ENCODE assay signal across 13 mouse cellular contexts in the genomic region with DNA sequence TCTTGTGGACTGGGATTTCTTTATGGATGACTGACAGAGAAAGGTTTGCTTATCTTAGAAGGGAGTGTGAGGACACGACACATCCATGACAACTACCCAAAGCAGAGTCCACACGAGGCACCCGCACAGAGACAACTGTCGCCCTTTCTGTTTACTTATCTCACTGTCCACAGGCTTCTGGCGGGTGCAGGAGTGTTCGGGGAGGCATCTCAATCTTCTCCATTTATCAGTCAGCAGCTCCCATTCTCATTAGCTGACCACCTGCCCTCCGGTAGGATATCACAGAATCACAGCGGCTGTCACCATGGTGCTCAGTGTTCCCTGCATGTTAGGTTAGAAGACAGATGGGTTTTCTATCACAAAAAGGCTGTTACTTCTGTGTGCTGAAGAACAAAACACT. TPM values are rescaled to one million over a fixed set of nuclear protein-coding genes. Genes with fewer than 3 reads are reported as not detected.
A peak's percentile ranks its signal among the peaks of the same experiment; 100 is the strongest.
DNase-seq lines count a peak whose midpoint lies in the region; ATAC-seq and TF ChIP-seq lines count a peak whose summit lies in the region.
"Had no signal": no experiment of that assay in that cellular context is flagged by ENCODE, and none has a peak within 500 bp of the region (broad histone marks: within the 10 kb centered on the region; RNA-seq: fewer than 3 reads in every experiment).

No protein-coding gene starts in this region.

- no peak for TF ChIP-seq CTCF in gastrocnemius, adult 2 months (IDR thresholded peaks at IDR 0.05)

- DNase-seq in adrenal gland, adult (ENCODE audit: inconsistent age in 2 of 2, low spot score in 1 of 2) = peak; percentile 31 to 40
- DNase-seq in adrenal gland, postnatal 10 days = no peak
- peak; percentile 24 for DNase-seq in layer of hippocampus, adult 11-12 months (ENCODE audit: low spot score)
- DNase-seq in layer of hippocampus, adult 9-10 months (ENCODE audit: low spot score) = no peak
- peak; percentile 25 for DNase-seq in layer of hippocampus, adult 9-11 months
- DNase-seq in left cerebral cortex, postnatal 10 days (ENCODE audit: extremely low spot score in 1 of 2, low spot score in 2 of 2) = no peak
- no peak for DNase-seq in gastrocnemius, adult 2 months
- DNase-seq: forebrain, postnatal 0 days; lung, adult 18-20 months; spleen, adult 18-20 months had no signal

- no peak overlapping the region for H3K27ac ChIP-seq in gastrocnemius, adult 2 months
- H3K27ac ChIP-seq: embryonic facial prominence, embryonic 15.5 days had no signal

- H3K4me3 ChIP-seq in gastrocnemius, adult 2 months = no peak overlapping the region
- H3K4me3 ChIP-seq: embryonic facial prominence, embryonic 15.5 days had no signal

- intact Hi-C loops in left cerebral cortex, postnatal 10 days (cut with DNase I) = no loop called here
- intact Hi-C loops in gastrocnemius, adult 2 months (cut with DNase I) = no loop called here

- ATAC-seq in megakaryocyte progenitor cell, adult 5-6 weeks (replicated peaks; ENCODE audit: poor library complexity) = peak; percentile 55
- ATAC-seq: forebrain, postnatal 0 days; intestine, postnatal 0 days had no signal

RNA-seq across cellular contexts. Expression of a gene that starts 31.1 kb away (rescaled TPM):
- 100 to 1,000 TPM; 128 to 130 TPM for total RNA-seq in adrenal gland, postnatal 10 days (2021)
- total RNA-seq in megakaryocyte progenitor cell, adult 5-6 weeks (2015) = 81.5 and 91.3 TPM in 2 replicates
- 177 and 196 TPM in 2 replicates for total RNA-seq in megakaryocyte progenitor cell, adult 5-6 weeks (2017)
- total RNA-seq in left cerebral cortex, postnatal 10 days (2021) = 100 to 1,000 TPM; 760 to 788 TPM
- 10 to 100 TPM; 32.4 to 35.5 TPM for total RNA-seq in gastrocnemius, adult 2 months (2021)

Comparison
In these comparisons a context has a peak if more than half of its experiments do, and no peak if none do; other contexts are left out.
1. DNase-seq: peak in adrenal gland, adult (2 of 2), layer of hippocampus, adult 11-12 months (single experiment) and layer of hippocampus, adult 9-11 months (single experiment); none in adrenal gland, postnatal 10 days (single experiment), layer of hippocampus, adult 9-10 months (single experiment), left cerebral cortex, postnatal 10 days (0 of 2) and gastrocnemius, adult 2 months (single experiment).